Mouse (Mus musculus) liver, embryonic 14.5 days (tissue): ENCODE measurements around the gene Tspear.

Source experiments
- CTCF ChIP-seq: IDR thresholded peaks from 2 replicates; pipeline ENCODE4 v1.5.1; 2016; ENCODE audit warnings: antibody characterized with exemption, low read depth, control low read depth
- EP300 ChIP-seq: IDR thresholded peaks from 2 replicates; pipeline ENCODE4 v1.6.1; 2016; ENCODE audit warnings: antibody characterized with exemption, low read depth

- TF ChIP-seq CTCF (no peak), EP300 (no peak)
Measured at GRCm38 (mm10) chr10:77927375-77927774, 241.0 kb downstream of the Tspear start.
